Mouse (Mus musculus) forebrain, embryonic 10.5 days (tissue): ENCODE results near the gene Manba. TPM values are rescaled to one million over a fixed set of nuclear protein-coding genes. Genes with fewer than 3 reads are reported as not detected.
"Not testable (repeated sequence)": the region's sequence is repeated elsewhere in the genome, so short reads cannot be mapped to it uniquely, and the experiment has no call there.

Experiments
- DNase-seq: peaks from one replicate; pipeline ENCODE4 v3.0.0-alpha.2; 2017; ENCODE audit warnings: low spot score; ENCODE audit errors: extremely low spot score
- H3K27ac ChIP-seq: fragments of 300-500 bp; sonication (generic); 2 replicates; pipeline ENCODE4 v1.5.1; 2016; ENCODE audit warnings: mild to moderate bottlenecking
- H3K27me3 ChIP-seq: fragments of 300-500 bp; sonication (generic); 2 replicates; pipeline ENCODE4 v1.6.1; 2016; ENCODE audit warnings: mild to moderate bottlenecking; ENCODE audit not compliant: poor library complexity, severe bottlenecking
- H3K36me3 ChIP-seq: fragments of 300-500 bp; sonication (generic); replicated peaks from 2 replicates; pipeline ENCODE4 v1.6.1; 2016; ENCODE audit warnings: mild to moderate bottlenecking, moderate library complexity
- H3K4me1 ChIP-seq: fragments of 300-500 bp; sonication (generic); 2 replicates; pipeline ENCODE4 v1.6.1; 2016
- H3K4me3 ChIP-seq: fragments of 300-500 bp; sonication (generic); 2 replicates; pipeline ENCODE4 v1.5.1; 2016; ENCODE audit warnings: mild to moderate bottlenecking, moderate library complexity
- H3K9me3 ChIP-seq: fragments of 300-500 bp; sonication (generic); 2 replicates; pipeline ENCODE4 v1.6.1; 2016; ENCODE audit warnings: mild to moderate bottlenecking, moderate library complexity
- WGBS: fragments of 180-500 bp; shearing (Covaris S2); methylation state at CpG from one replicate; pipeline ENCODE4 v1.1.7; 2016; 5-methylcytosine and 5-hydroxymethylcytosine counted together
- polyA plus RNA-seq: library from polyadenylated mRNA; unstranded; fragments of >200 nt; fragmentation: Nextera tagmentation; extraction: Ambion mirVana; gene quantifications from 2 replicates; pipeline ENCODE4 v1.2.1, GENCODE M21; 2016

Manba gene
- polyA plus RNA-seq, 1 experiment from 2014 or later: 4.4 TPM

DNA sequence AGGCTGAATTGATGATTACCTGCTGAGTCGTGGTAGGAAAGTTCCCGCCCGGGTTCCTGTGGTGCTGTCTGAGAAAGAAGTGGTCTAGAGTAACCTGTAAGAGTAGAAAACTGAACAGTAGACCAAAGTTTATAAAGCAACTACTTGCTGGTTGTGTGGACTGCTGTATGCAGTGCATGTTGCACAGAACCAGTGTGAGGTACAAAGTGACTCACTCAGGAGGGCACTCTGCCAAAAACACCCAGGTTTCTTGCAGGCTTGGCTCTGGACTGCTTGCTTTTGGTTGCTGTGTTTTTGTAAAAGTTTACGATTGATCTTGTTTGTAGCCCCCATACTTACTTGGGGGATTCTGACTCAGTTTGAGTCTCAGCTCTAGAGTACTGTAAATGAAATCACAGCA is 15.4 kb upstream of the Manba start:
- Histone ChIP-seq H3K27ac (no peak overlapping the region), H3K36me3 (peaks cover 22% of the 10 kb centered on the region), H3K4me1 (no peaks in the 10 kb centered on the region), H3K9me3 (no peaks in the 10 kb centered on the region), H3K4me3 (no peak overlapping the region), H3K27me3 (no peaks in the 10 kb centered on the region)
- 59% methylated on average over 4 of the region's 4 CpGs for WGBS
- no peak for DNase-seq

DNA sequence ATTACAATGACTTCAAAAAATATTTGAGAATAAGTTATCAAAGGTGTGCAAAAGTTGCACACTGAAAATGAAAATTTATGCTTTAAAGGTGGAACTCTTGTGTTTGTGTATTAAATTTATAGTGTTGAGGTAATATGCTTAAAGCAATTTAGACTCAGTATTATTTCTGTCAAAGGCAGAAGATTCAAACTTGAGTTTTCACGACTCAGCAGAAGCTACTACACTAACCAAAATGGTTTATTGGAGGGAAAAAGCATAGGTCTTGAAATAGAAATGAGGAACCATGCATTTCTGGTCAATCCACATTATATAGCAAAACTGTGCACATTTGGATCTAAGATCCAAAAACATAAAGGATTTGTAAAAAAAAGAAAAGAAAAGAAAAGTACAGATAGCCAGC is 14.6 kb upstream of the Manba start:
- no peaks in the 10 kb centered on the region for H3K9me3 ChIP-seq
- 85% methylated on average over 1 of the region's 1 CpGs for WGBS

DNA sequence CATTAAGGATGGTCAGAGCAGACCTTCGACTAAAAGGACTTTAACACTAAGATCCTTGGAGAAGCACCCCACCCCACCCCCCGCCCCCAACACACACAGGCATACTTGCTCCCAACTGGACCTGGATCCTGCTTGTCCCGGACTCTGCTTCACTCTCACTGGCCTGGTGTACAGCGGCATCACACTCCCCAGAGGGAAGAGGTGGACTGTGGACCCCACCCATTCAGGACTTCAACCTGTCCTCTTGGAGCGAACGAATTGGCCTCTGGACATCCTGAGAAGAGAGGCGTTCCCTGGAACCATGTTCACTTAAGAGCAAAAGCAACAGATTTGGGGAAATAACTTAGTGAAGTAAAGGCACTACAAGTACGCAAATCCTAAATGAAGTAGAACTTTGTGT is 10.4 kb upstream of the Manba start:
- no peak overlapping the region for H3K27ac ChIP-seq
- no peak for DNase-seq
- H3K27me3 ChIP-seq: no peaks in the 10 kb centered on the region
- H3K36me3 ChIP-seq: no peaks in the 10 kb centered on the region
- 86% methylated on average over 8 of the region's 8 CpGs for WGBS
- no peak overlapping the region for H3K4me3 ChIP-seq
- H3K4me1 ChIP-seq: no peaks in the 10 kb centered on the region
- H3K9me3 ChIP-seq: no peaks in the 10 kb centered on the region

More for the DNA sequence above, 14.6 kb upstream of the Manba start:
- H3K4me3 ChIP-seq: no peak overlapping the region
- peaks cover 16% of the 10 kb centered on the region for H3K36me3 ChIP-seq
- no peaks in the 10 kb centered on the region for H3K27me3 ChIP-seq
- H3K27ac ChIP-seq: no peak overlapping the region
- DNase-seq: no peak
- no peaks in the 10 kb centered on the region for H3K4me1 ChIP-seq

DNA sequence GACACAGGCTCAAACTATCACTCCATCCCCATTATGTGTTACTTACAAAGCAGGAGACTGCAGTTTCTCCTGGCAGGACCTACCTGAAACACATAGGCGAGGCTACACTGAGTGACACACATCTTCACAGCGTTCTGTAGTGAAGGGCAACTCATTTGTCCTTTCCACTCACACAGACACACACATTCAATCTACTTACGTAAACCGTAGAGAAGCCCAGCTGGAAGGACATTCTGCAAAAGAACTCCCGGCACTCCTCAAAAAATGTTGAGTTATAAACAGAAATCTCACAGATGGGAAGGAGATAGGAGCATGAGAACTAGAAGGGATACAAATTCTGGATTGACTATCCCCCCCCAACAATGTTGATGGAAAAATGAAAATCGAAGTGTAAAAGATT is 9.1 kb upstream of the Manba start:
- Histone ChIP-seq H3K27me3 (no peaks in the 10 kb centered on the region), H3K27ac (no peak overlapping the region), H3K36me3 (no peaks in the 10 kb centered on the region), H3K4me1 (no peaks in the 10 kb centered on the region), H3K9me3 (no peaks in the 10 kb centered on the region), H3K4me3 (no peak overlapping the region)
- no peak for DNase-seq
- 87% methylated on average over 6 of the region's 6 CpGs for WGBS

DNA sequence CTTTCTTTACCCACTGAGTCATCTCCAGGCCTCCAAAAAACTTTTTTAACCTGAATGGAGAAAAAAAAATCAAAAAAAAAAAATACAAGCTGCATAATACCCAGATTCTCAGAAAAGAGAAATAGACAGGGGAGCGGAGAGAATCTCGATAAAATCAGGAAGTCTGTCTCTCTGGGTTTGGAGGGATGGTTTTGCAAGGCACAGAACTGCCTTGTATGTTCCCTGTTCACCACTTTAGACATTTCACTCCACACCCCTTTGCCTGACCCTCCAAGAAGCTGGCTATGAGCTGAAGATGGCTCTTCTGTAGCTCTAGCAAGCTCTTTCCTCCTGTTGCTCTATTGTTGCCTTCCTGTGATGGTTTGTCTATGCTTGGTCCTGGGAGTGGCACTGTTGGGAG is 8.4 kb upstream of the Manba start:
- Histone ChIP-seq H3K27ac (no peak overlapping the region), H3K9me3 (no peaks in the 10 kb centered on the region), H3K4me3 (no peak overlapping the region), H3K27me3 (no peaks in the 10 kb centered on the region), H3K4me1 (no peaks in the 10 kb centered on the region), H3K36me3 (no peaks in the 10 kb centered on the region)
- no peak for DNase-seq
- WGBS: 95% methylated on average over 2 of the region's 2 CpGs

DNA sequence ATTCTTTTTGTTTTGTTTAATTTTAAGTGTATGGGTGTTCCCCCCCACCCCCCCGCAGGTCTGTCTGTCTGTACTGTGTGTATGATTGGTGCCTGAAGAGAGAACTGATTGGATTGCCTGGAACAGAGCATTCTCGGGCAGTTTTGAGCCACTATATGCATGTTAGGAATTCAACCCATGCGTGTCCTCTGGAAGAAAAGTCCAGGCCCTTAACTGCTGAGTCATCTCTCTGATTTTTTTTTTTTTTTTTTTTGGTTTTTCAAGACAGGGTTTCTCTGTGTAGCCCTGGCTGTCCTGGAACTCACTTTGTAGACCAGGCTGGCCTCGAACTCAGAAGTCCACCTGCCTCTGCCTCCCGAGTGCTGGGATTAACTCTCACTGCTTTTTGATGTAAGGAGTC is 6.3 kb upstream of the Manba start:
- H3K27ac ChIP-seq, H3K36me3 ChIP-seq, H3K4me3 ChIP-seq, H3K4me1 ChIP-seq, DNase-seq, H3K27me3 ChIP-seq, H3K9me3 ChIP-seq: not testable (repeated sequence)
- 90% methylated on average over 5 of the region's 5 CpGs for WGBS

DNA sequence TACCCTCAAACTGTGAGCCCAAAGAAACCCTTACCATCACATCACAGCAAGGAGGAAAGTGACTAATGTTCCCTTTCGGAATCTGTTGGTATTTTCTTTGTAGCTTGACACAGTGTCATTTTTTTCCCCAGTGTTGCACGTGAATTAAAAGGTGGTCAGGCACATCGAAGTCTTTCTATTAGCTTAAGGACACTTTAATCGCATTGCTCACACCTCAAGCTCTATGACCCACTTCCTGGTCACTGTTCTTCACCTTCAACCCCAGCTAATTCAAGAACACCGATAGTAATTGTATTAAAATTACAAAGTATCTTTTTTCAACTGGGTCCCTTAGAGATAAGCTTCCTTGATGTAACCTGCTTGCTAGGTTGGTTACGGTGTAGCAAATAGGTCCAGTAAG is 4.6 kb upstream of the Manba start:
- Histone ChIP-seq H3K4me3 (no peak overlapping the region), H3K9me3 (no peaks in the 10 kb centered on the region), H3K36me3 (no peaks in the 10 kb centered on the region), H3K4me1 (peaks cover 8% of the 10 kb centered on the region), H3K27me3 (peaks cover 12% of the 10 kb centered on the region; the same call in 1 of the 2 replicates), H3K27ac (no peak overlapping the region)
- DNase-seq: no peak
- WGBS: 88% methylated on average over 6 of the region's 6 CpGs

DNA sequence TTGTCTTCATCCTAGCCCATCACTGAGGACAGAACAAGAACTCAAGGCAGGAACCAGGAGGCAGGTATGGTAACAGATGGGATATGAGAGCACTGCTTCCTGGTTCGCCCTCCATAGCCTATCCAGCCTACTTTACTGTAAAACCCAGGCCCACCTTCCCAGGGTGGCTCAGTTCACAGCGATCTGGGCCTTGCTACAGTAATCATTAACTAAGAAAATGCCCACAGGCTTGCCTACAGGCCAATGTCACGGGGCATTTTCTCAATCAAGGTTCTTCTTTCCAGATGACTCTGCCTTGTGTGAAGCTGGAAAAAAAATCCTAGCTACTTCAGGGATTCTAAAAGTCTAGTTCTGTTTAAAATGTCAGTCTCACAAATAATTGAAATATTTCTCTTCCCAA is 3.8 kb upstream of the Manba start:
- Histone ChIP-seq H3K9me3 (no peaks in the 10 kb centered on the region), H3K36me3 (no peaks in the 10 kb centered on the region), H3K4me1 (peaks cover 15% of the 10 kb centered on the region), H3K27me3 (peaks cover 12% of the 10 kb centered on the region; the same call in 1 of the 2 replicates), H3K4me3 (no peak overlapping the region), H3K27ac (no peak overlapping the region)
- no peak for DNase-seq
- WGBS: 80% methylated on average over 3 of the region's 3 CpGs

DNA sequence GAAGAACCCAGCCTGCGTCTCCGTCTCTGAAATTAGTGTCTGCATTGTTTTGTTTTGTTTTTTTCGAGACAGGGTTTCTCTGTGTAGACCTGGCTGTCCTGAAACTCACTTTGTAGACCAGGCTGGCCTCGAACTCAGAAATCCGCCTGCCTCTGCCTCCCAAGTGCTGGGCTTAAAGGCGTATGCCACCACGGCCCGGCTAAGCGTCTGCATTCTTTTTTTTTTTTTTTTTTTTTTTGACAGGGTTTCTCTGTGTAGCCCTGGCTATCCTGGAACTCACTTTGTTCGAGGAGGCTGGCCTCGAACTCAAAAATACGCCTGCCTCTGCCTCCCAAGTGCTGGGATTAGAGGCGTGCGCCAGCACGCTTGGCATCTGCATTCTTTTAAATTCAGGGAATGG is 761 bp upstream of the Manba start:
- H3K27me3 ChIP-seq: peaks cover 12% of the 10 kb centered on the region; the same call in 1 of the 2 replicates
- not testable (repeated sequence) for DNase-seq, H3K36me3 ChIP-seq, H3K9me3 ChIP-seq, H3K27ac ChIP-seq
- H3K4me3 ChIP-seq: peak overlapping the region; percentile 73; the same call in 1 of the 2 replicates
- peaks cover 15% of the 10 kb centered on the region for H3K4me1 ChIP-seq
- WGBS: 92% methylated on average over 15 of the region's 15 CpGs

DNA sequence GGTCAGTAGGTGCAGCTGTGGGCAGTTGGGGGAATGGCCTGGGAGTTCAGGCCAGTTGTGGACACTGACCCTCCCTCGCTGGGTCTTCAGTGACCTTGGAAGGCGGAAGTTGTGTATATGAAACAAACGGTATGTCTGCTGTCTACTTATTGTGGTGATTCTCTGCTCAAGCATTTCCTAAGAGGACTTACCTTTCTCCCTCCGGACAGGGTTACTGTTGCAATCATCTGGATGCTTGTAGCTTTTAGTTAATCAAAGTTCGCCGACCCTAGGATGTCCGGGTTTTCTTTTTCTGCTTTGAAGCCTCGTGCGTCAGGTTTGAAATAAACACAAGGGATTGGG is 460 bp downstream of the Manba start:
- WGBS: 22% methylated on average over 9 of the region's 9 CpGs
- H3K27ac ChIP-seq: peak overlapping the region; percentile 73
- peak overlapping the region; percentile 73 for H3K4me3 ChIP-seq
- H3K4me1 ChIP-seq: peaks cover 15% of the 10 kb centered on the region
- H3K9me3 ChIP-seq: no peaks in the 10 kb centered on the region
- peaks cover 12% of the 10 kb centered on the region; the same call in 1 of the 2 replicates for H3K27me3 ChIP-seq
- no peak for DNase-seq
- H3K36me3 ChIP-seq: no peaks in the 10 kb centered on the region

DNA sequence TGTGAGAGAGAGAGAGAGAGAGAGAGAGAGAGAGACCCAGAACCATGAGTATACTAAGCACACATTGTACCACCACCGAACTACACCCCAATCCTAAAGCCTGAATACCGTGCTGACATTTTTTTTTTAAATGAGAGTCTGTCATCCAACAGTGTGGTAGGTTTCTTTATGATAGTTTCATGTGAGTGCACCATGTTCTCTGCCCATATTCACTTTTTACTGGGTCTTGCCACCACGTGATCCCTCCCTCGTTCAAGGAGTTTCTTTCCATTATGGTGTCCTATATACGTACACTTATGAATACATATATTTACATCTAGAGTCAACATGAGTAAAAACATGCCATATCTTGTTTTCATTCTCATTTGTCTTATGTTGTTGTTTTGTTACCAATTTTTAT is 940 bp downstream of the Manba start:
- Histone ChIP-seq H3K4me1 (peaks cover 15% of the 10 kb centered on the region), H3K27ac (no peak overlapping the region), H3K4me3 (peak overlapping the region; percentile 73), H3K9me3 (no peaks in the 10 kb centered on the region), H3K36me3 (no peaks in the 10 kb centered on the region), H3K27me3 (peaks cover 12% of the 10 kb centered on the region; the same call in 1 of the 2 replicates)
- WGBS: 88% methylated on average over 5 of the region's 5 CpGs
- no peak for DNase-seq

DNA sequence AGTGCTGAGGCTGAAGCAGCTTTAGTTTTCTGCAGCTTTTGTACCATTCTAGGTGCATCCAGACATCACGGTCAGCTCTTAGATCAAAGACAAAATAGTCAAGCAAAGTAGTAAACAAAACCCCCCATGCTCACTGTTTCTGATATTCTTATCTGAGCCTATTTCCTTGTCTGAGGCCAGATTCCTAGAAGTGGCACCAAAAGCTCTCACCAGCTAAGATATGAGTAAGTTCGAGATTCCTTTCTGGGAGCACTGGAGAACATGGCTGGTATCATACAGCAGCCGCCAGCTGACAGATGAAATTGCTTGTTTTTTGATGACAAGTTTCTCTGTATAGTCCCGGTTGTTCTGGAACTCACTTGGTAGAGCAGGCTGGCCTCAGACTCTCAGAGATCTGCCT is 2.4 kb downstream of the Manba start:
- Histone ChIP-seq H3K4me1 (peaks cover 15% of the 10 kb centered on the region), H3K9me3 (no peaks in the 10 kb centered on the region), H3K27me3 (peaks cover 12% of the 10 kb centered on the region; the same call in 1 of the 2 replicates), H3K4me3 (no peak overlapping the region), H3K27ac (no peak overlapping the region), H3K36me3 (no peaks in the 10 kb centered on the region)
- WGBS: 93% methylated on average over 4 of the region's 4 CpGs
- no peak for DNase-seq

DNA sequence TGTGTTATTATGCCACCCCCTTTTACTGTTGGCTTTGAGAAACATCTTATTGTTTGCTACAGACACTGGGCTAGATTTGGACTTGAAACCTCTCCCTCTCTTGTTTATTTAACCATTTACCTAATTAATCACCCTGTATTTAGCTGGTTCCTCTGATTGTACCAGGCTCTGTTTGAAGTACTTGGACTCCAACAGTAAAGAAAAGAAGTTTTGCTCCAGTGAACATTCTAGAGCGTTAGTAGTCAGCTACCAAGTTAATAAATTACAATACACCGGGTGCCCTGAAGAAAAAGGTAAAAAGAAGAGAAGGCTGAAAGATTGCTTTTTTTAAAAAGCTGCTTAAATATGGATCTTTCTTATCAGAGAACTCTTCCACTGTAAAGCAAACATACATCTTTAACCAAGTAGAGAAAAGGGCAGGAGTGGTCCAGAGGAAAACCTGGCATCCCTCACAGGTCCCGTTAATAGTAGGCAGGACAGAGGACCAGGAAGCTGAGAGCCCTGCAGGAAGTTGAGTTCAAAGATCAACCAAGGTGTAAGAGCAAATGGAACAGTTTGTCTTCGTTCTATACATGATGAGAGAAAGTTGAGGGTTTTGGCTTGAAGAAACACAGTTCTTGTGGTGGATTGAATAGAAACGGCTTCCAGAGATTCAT is 4.6 kb downstream of the Manba start:
- peaks cover 13% of the 10 kb centered on the region for H3K4me1 ChIP-seq
- H3K36me3 ChIP-seq: no peaks in the 10 kb centered on the region
- 91% methylated on average over 5 of the region's 5 CpGs for WGBS
- H3K27ac ChIP-seq: no peak overlapping the region
- H3K9me3 ChIP-seq: no peaks in the 10 kb centered on the region
- DNase-seq: no peak
- H3K4me3 ChIP-seq: no peak overlapping the region
- H3K27me3 ChIP-seq: 0 out of 2 replicates have a peak, but pooled peaks cover under 1% of the 10 kb centered on the region

DNA sequence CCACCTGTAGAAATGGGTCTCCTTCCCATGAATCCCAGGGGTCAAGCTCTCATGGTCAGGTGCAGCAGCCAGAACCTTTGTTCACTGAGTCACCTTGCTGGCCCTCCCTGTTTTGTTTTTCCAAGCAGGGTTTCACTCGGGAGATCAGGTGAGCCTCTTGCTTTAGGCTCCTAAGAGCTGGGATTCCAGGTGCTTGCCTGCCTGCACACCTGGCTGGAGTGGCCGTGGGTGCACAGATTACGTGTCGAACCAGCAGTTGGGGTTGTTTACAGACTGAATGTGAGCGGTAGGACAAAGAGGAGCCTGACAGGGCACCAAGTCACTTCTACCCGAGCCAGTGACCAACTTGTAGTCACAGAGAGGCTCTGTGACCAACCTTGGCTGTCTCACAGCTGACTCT is 5.7 kb downstream of the Manba start:
- 91% methylated on average over 6 of the region's 6 CpGs for WGBS
- Histone ChIP-seq H3K36me3 (no peaks in the 10 kb centered on the region), H3K4me1 (peaks cover 3% of the 10 kb centered on the region), H3K27me3 (no peaks in the 10 kb centered on the region), H3K4me3 (no peak overlapping the region), H3K9me3 (no peaks in the 10 kb centered on the region), H3K27ac (no peak overlapping the region)
- DNase-seq: no peak
